Mouse (Mus musculus) lung, adult 2 months (tissue): ENCODE measurements around the gene Ldlrad3.

ENCODE experiments used
- CTCF ChIP-seq: fragments of 200-500 bp; IDR thresholded peaks from 2 replicates; pipeline ENCODE4 v1.5.1; 2011; ENCODE audit warnings: mild to moderate bottlenecking, low read length, control low read depth; ENCODE audit not compliant: insufficient read depth
- POLR2A ChIP-seq: fragments of 200-500 bp; IDR thresholded peaks from 2 replicates; pipeline ENCODE4 v1.6.1; 2011; ENCODE audit warnings: low read depth, mild to moderate bottlenecking, control low read depth, low read length, borderline replicate concordance; ENCODE audit errors: extremely low read depth

DNA sequence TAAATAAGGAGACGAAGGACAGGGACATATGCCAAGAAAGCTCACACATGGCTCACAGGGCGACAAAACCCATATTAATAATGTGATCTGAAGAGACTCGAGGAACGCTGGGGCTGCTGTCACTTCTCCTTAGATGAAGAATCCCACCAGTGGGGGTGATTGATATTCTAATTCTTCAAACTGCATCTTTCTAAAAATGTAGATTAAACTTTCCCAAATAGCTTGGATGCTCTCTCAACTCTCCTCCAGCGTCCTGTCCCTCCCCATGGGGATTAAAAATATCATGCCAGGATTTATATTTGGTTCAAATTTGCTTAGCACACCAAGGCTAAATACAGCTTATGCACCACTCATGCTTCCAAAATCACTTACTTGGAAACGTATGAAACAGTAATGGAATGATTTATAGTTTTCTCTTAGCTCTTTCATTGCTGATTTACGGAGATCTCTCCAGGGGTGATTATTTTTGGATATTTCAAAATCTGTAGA lies 182.4 kb downstream of the Ldlrad3 start:
- no peak for TF ChIP-seq POLR2A
- no peak for TF ChIP-seq CTCF
